ENCODE assay signal across 8 mouse cellular contexts in the genomic region with DNA sequence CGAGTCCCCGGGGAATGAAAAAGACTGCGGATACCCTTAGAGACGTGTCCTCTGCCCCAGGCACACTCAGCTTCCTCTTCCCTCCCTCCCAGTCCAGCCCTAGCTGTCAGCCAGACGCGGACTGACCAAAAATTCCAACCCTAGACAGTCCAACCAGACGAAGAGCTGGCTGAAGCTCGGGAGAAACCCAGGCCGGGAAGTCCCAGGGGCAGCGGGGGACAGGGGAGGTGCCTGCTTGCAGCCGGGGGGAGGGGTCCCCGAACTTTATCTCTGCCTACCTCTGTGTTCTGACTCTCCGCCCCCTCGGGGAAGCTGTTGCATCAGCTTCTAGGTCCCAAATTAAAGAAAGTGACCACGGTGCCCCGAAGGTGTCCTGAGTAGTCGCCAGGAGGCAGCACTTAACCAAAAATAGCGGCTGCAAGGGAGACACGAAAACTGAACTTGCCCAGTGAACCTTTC. TPM values are rescaled to one million over a fixed set of nuclear protein-coding genes. Genes with fewer than 3 reads are reported as not detected.
DNase-seq lines count a peak whose midpoint lies in the region; ATAC-seq and TF ChIP-seq lines count a peak whose summit lies in the region.

A gene (minus strand): TSS at position 158 of the 459 bp plus-strand sequence.

- peak within 1 kb of the TSS; percentile 8 for H3K4me3 ChIP-seq in kidney, embryonic 14.5 days (ENCODE audit: low read length)
- no peak within 1 kb of the TSS for H3K4me3 ChIP-seq in hindbrain, embryonic 14.5 days (replicated peaks; ENCODE audit: low read length)
- H3K4me3 ChIP-seq in lung, embryonic 16.5 days (ENCODE audit: low read length): peak within 1 kb of the TSS; percentile 11
- no peak within 1 kb of the TSS for H3K4me3 ChIP-seq in cerebellum, adult 2 months (replicated peaks; ENCODE audit: insufficient read depth, low read depth, low read length)

- no peaks in the 10 kb centered on the region for H3K9me3 ChIP-seq in kidney, embryonic 14.5 days (ENCODE audit: control insufficient read depth, low read length)
- H3K9me3 ChIP-seq in hindbrain, embryonic 14.5 days (ENCODE audit: control insufficient read depth, low read length): no peaks in the 10 kb centered on the region
- no peaks in the 10 kb centered on the region for H3K9me3 ChIP-seq in lung, embryonic 16.5 days (ENCODE audit: control insufficient read depth, low read length)

- DNase-seq in kidney, adult 8-10 months: no peak
- DNase-seq in hindbrain, embryonic 14.5 days (ENCODE audit: low spot score): no peak
- peak; percentile 59 for DNase-seq in testis, postnatal 10 days (ENCODE audit: low spot score)
- no peak for DNase-seq in cerebellum, adult 2 months
- DNase-seq in adrenal gland, postnatal 4 days (ENCODE audit: low spot score in 2 of 2): no peak

- peak within 1 kb of the TSS; percentile 33; the same call in 1 of the 2 replicates for H3K4me2 ChIP-seq in kidney, embryonic 14.5 days (replicated peaks; ENCODE audit: low read depth, low read length)
- H3K4me2 ChIP-seq in hindbrain, embryonic 14.5 days (replicated peaks): 0 out of 2 replicates have a peak within 1 kb of the TSS, but pooled peaks have one; percentile 9
- H3K4me2 ChIP-seq in lung, embryonic 16.5 days (ENCODE audit: low read depth, low read length): peak within 1 kb of the TSS; percentile 32

- no peaks in the 10 kb centered on the region for H3K36me3 ChIP-seq in kidney, embryonic 14.5 days (ENCODE audit: control insufficient read depth, insufficient read depth, low read length)
- no peaks in the 10 kb centered on the region for H3K36me3 ChIP-seq in hindbrain, embryonic 14.5 days (replicated peaks; ENCODE audit: control insufficient read depth, insufficient read depth)
- no peaks in the 10 kb centered on the region for H3K36me3 ChIP-seq in lung, embryonic 16.5 days (ENCODE audit: control insufficient read depth, insufficient read depth, low read length)

- peak; percentile 39; the same call in 1 of the 2 replicates for ATAC-seq in kidney, embryonic 14.5 days (ENCODE audit: low FRiP score, low TSS enrichment)
- ATAC-seq in common myeloid progenitor, adult 5-6 weeks (replicated peaks; ENCODE audit: low read depth, poor library complexity, severe bottlenecking): peak; percentile 45
- no peak for ATAC-seq in hindbrain, embryonic 14.5 days (ENCODE audit: low FRiP score)
- ATAC-seq in lung, embryonic 16.5 days (ENCODE audit: low read depth): no peak

- WGBS in kidney, embryonic 14.5 days: 10% methylated on average over 19 of the region's 19 CpGs
- WGBS in hindbrain, embryonic 14.5 days: 5% methylated on average over 19 of the region's 19 CpGs
- WGBS in lung, embryonic 16.5 days: 7% methylated on average over 19 of the region's 19 CpGs
- WGBS in cerebellum, adult 2 months: 11% methylated on average over 19 of the region's 19 CpGs

- H3K27me3 ChIP-seq in kidney, embryonic 14.5 days (ENCODE audit: control insufficient read depth, insufficient read depth, low read length): no peaks in the 10 kb centered on the region
- peaks cover 47% of the 10 kb centered on the region for H3K27me3 ChIP-seq in hindbrain, embryonic 14.5 days (ENCODE audit: control insufficient read depth, insufficient read depth, low read length)
- no peaks in the 10 kb centered on the region for H3K27me3 ChIP-seq in lung, embryonic 16.5 days (ENCODE audit: control insufficient read depth, insufficient read depth, low read depth, low read length)
- H3K27me3 ChIP-seq in cerebellum, adult 2 months (ENCODE audit: control insufficient read depth, insufficient read depth, low read length): no peaks in the 10 kb centered on the region; the same call in 1 of the 2 replicates

- TF ChIP-seq POLR2A in cerebellum, adult 2 months (IDR thresholded peaks at IDR 0.05; ENCODE audit: borderline replicate concordance, insufficient read depth, low read length): no peak

- H3K4me1 ChIP-seq in kidney, embryonic 14.5 days (ENCODE audit: control insufficient read depth, insufficient read depth, low read length): peaks cover 20% of the 10 kb centered on the region
- H3K4me1 ChIP-seq in hindbrain, embryonic 14.5 days (replicated peaks; ENCODE audit: control insufficient read depth, insufficient read depth, low read length): no peaks in the 10 kb centered on the region
- peaks cover 33% of the 10 kb centered on the region for H3K4me1 ChIP-seq in lung, embryonic 16.5 days (replicated peaks; ENCODE audit: control insufficient read depth, insufficient read depth, low read length)
- no peaks in the 10 kb centered on the region for H3K4me1 ChIP-seq in cerebellum, adult 2 months (ENCODE audit: control insufficient read depth, insufficient read depth, low read length)

- H3K9ac ChIP-seq in kidney, embryonic 14.5 days (ENCODE audit: low read depth, low read length): no peak within 1 kb of the TSS
- no peak within 1 kb of the TSS for H3K9ac ChIP-seq in hindbrain, embryonic 14.5 days
- H3K9ac ChIP-seq in lung, embryonic 16.5 days (ENCODE audit: low read length): peak within 1 kb of the TSS; percentile 52; the same call in 1 of the 2 replicates

- H3K27ac ChIP-seq in kidney, embryonic 14.5 days (ENCODE audit: low read depth, low read length): no peak within 1 kb of the TSS
- H3K27ac ChIP-seq in hindbrain, embryonic 14.5 days: no peak within 1 kb of the TSS
- H3K27ac ChIP-seq in lung, embryonic 16.5 days (ENCODE audit: low read length): peak within 1 kb of the TSS; percentile 19
- H3K27ac ChIP-seq in cerebellum, adult 2 months (ENCODE audit: insufficient read depth, low read length): no peak within 1 kb of the TSS

- TF ChIP-seq CTCF in cerebellum, adult 2 months (IDR thresholded peaks at IDR 0.05; ENCODE audit: borderline replicate concordance, insufficient read depth, low read depth, low read length): no peak

RNA-seq across cellular contexts. Expression of the gene that starts here (rescaled TPM):
- 6.9 and 9.6 TPM in 2 replicates for polyA plus RNA-seq in kidney, embryonic 14.5 days (2014; fragmentation: Nextera tagmentation; extraction: Ambion mirVana)
- 4.5 and 6.6 TPM in 2 replicates for total RNA-seq in common myeloid progenitor, adult 5-6 weeks (2017)
- polyA plus RNA-seq in hindbrain, embryonic 14.5 days (2014; fragmentation: Nextera tagmentation; extraction: Ambion mirVana): 4.5 and 6.2 TPM in 2 replicates
- polyA plus RNA-seq in lung, embryonic 16.5 days (2015; fragmentation: Nextera tagmentation; extraction: Ambion mirVana): 14.2 and 17.0 TPM in 2 replicates
- 1.4 and 1.5 TPM in 2 replicates for polyA plus RNA-seq in cerebellum, adult 2 months (2012; rRNA removed)
- total RNA-seq in adrenal gland, postnatal 4 days (2021): 10 to 100 TPM in 1 of 2 experiments, 1 to 10 TPM in 1; 8.0 to 18.2 TPM

Comparison
In these comparisons a context has a peak if more than half of its experiments do, and no peak if none do; other contexts are left out.
1. ATAC-seq: peak in kidney, embryonic 14.5 days (single experiment) and common myeloid progenitor, adult 5-6 weeks (single experiment); none in hindbrain, embryonic 14.5 days (single experiment) and lung, embryonic 16.5 days (single experiment).
2. H3K4me3 ChIP-seq: peak in kidney, embryonic 14.5 days (single experiment) and lung, embryonic 16.5 days (single experiment); none in hindbrain, embryonic 14.5 days (single experiment) and cerebellum, adult 2 months (single experiment).
3. Peak in every context shown above with its lines, with median percentiles within 50 percentile points of each other: H3K4me2 ChIP-seq.